Mouse (Mus musculus) T-helper 1 cell (primary cell): ENCODE data around the gene Mrpl23.

Experiments
- in situ Hi-C: fragments of 300-600 bp; cut with MboI, MseI; formaldehyde crosslinking; loops from one replicate; pipeline ENCODE4 v1.15.1; 2025; ENCODE audit warnings: high pct_unique_total_duplicates

The Mrpl23 gene

GRCm38 (mm10) chr7:142517531-142517930 lies 15.0 kb upstream of the Mrpl23 start:
- in situ Hi-C loops = no loop called here

- in situ Hi-C loops = no loop called here
These were observed 12.2 kb upstream of the Mrpl23 start for GRCm38 (mm10) chr7:142520331-142520730.

- in situ Hi-C loops = no loop called here
These were observed 10.1 kb upstream of the Mrpl23 start for GRCm38 (mm10) chr7:142522352-142522751.

GRCm38 (mm10) chr7:142523200-142523990 lies 9.1 kb upstream of the Mrpl23 start:
- in situ Hi-C loops = no loop called here

- in situ Hi-C loops = no loop called here
These were observed 6.9 kb upstream of the Mrpl23 start for GRCm38 (mm10) chr7:142525342-142526178.

- in situ Hi-C loops = no loop called here
These were observed 3.1 kb upstream of the Mrpl23 start for GRCm38 (mm10) chr7:142529350-142529749.

- in situ Hi-C loops = no loop called here
These were observed 439 bp upstream of the Mrpl23 start for GRCm38 (mm10) chr7:142531973-142532521.

- in situ Hi-C loops = no loop called here
These were observed 771 bp downstream of the Mrpl23 start for GRCm38 (mm10) chr7:142533059-142533855.

- in situ Hi-C loops = no loop called here
These were observed 2.6 kb downstream of the Mrpl23 start for GRCm38 (mm10) chr7:142535116-142535515.

GRCm38 (mm10) chr7:142535832-142536231 lies 3.3 kb downstream of the Mrpl23 start:
- in situ Hi-C loops = no loop called here

- in situ Hi-C loops = no loop called here
These were observed 4.7 kb downstream of the Mrpl23 start for GRCm38 (mm10) chr7:142537181-142537580.

- in situ Hi-C loops = no loop called here
These were observed 5.4 kb downstream of the Mrpl23 start for GRCm38 (mm10) chr7:142537879-142538278.

- in situ Hi-C loops = no loop called here
These were observed 5.8 kb downstream of the Mrpl23 start for GRCm38 (mm10) chr7:142538291-142538690.

- in situ Hi-C loops = no loop called here
These were observed 6.3 kb downstream of the Mrpl23 start for GRCm38 (mm10) chr7:142538766-142539165.

GRCm38 (mm10) chr7:142539828-142540227 lies 7.3 kb downstream of the Mrpl23 start:
- in situ Hi-C loops = no loop called here

- in situ Hi-C loops = no loop called here
These were observed 10.4 kb downstream of the Mrpl23 start for GRCm38 (mm10) chr7:142542771-142543303.

GRCm38 (mm10) chr7:142545967-142546366 lies 13.5 kb downstream of the Mrpl23 start:
- in situ Hi-C loops = no loop called here

- in situ Hi-C loops = no loop called here
These were observed 15.4 kb downstream of the Mrpl23 start for GRCm38 (mm10) chr7:142547874-142548273.

- in situ Hi-C loops = no loop called here
These were observed 16.2 kb downstream of the Mrpl23 start for GRCm38 (mm10) chr7:142548706-142549105.

- in situ Hi-C loops = no loop called here
These were observed 17.7 kb downstream of the Mrpl23 start for GRCm38 (mm10) chr7:142549941-142550763.
